Mouse (Mus musculus) hindbrain, embryonic 10.5 days (tissue): ENCODE measurements around the gene Ubtd2. TPM values are rescaled to one million over a fixed set of nuclear protein-coding genes. Genes with fewer than 3 reads are reported as not detected.
A peak's percentile ranks its signal among the peaks of the same experiment; 100 is the strongest.

Experiments
- DNase-seq: peaks from one replicate; pipeline ENCODE4 v3.0.0-alpha.2; 2017; ENCODE audit warnings: low spot score
- H3K27ac ChIP-seq: fragments of 300-500 bp; sonication (generic); 2 replicates; pipeline ENCODE4 v1.5.1; 2016; ENCODE audit warnings: mild to moderate bottlenecking, moderate library complexity
- H3K27me3 ChIP-seq: fragments of 300-500 bp; sonication (generic); 2 replicates; pipeline ENCODE4 v1.6.1; 2016; ENCODE audit warnings: mild to moderate bottlenecking; ENCODE audit not compliant: poor library complexity, insufficient read depth, severe bottlenecking
- H3K36me3 ChIP-seq: fragments of 300-500 bp; sonication (generic); 2 replicates; pipeline ENCODE4 v1.6.1; 2016; ENCODE audit warnings: mild to moderate bottlenecking, moderate library complexity
- H3K4me1 ChIP-seq: fragments of 300-500 bp; sonication (generic); replicated peaks from 2 replicates; pipeline ENCODE4 v1.6.1; 2016; ENCODE audit warnings: mild to moderate bottlenecking
- H3K4me3 ChIP-seq: fragments of 300-500 bp; sonication (generic); 2 replicates; pipeline ENCODE4 v1.5.1; 2016; ENCODE audit warnings: mild to moderate bottlenecking, moderate library complexity
- H3K9me3 ChIP-seq: fragments of 300-500 bp; sonication (generic); 2 replicates; pipeline ENCODE4 v1.6.1; 2016; ENCODE audit warnings: mild to moderate bottlenecking, moderate library complexity
- WGBS: fragments of 180-500 bp; shearing (Covaris S2); methylation state at CpG from one replicate; pipeline ENCODE4 v1.1.7; 2016; 5-methylcytosine and 5-hydroxymethylcytosine counted together
- polyA plus RNA-seq: library from polyadenylated mRNA; unstranded; fragments of >200 nt; fragmentation: Nextera tagmentation; extraction: Ambion mirVana; gene quantifications from 2 replicates; pipeline ENCODE4 v1.2.1, GENCODE M21; 2016

Ubtd2 gene
- polyA plus RNA-seq, 1 experiment from 2014 or later = 55.6 TPM

DNA sequence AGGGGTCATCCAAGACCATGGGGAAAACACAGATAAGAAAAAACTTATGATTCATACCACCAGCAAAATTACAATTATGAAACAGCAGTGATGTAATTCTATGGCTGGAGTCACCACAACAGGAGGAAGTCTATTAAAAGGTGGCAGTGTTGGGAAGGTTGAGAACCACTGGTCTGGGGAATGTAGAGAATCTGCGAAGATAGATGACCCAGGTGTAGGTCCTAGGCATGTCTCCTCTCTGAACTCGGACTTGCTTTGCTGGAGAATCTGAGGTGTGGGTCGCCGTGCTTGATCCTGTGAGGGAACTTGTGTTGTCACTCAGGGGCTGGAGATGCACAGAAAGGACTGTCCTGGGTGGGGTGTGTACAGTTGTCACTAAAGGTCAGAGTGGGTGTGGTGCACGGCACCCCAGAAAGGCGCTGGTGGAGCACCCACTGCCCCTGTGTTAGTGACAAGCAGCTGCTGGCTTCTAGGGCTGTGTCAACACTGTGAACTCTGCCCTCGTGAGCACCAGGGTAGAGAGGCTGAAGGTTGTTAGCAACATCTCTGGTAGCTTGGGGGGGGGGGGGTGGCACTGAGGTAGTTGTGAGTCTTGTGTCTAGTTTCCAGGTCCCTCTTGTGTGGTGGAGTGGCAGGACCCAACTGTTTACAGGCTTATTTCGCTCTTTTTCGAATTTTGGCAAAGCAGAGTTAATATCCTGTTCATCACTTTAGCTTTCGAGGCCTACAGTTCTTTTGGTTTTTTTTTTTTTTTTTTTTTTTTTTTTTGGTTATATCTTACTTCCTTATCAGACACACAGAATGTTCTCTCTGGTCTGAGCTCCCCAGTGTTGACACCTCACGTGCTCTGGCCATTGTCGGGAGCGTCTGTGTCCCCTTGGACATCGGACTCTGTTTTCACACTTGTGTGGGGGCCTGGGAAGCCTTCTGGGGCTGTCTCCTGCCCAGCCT, 99.2 kb downstream of the Ubtd2 start:
- Histone ChIP-seq H3K27ac (peak overlapping the region; percentile 3; the same call in 1 of the 2 replicates), H3K9me3 (no peaks in the 10 kb centered on the region), H3K4me3 (no peak overlapping the region), H3K36me3 (0 out of 2 replicates have a peak, but pooled peaks cover 3% of the 10 kb centered on the region), H3K27me3 (no peaks in the 10 kb centered on the region), H3K4me1 (peaks cover 57% of the 10 kb centered on the region)
- no peak for DNase-seq
- WGBS = 89% methylated on average over 14 of the region's 14 CpGs

DNA sequence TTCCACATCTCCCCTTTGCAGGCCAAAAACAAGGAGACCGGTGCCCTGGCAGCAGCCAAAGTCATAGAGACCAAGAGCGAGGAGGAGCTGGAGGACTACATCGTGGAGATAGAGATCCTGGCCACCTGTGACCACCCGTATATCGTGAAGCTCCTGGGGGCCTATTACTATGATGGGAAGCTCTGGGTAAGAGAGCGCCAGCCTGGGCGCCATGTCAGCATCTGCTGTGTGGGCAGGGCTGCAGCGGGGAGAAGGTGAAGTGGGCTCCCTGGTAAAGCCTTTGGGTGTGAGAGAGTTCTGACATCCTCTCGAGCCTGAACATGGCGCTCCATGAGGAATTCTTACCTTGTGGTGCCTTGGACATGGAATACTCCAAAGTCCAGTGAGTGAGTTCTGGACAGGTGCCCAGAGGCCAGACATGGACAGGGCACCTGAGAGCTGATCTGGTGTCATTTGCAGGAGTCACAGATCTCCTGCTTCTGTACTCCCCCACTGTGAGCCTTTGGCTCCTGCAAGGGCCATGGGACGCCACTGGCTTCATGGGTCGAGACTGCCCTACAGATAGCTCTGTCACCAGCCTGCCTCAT, 100.0 kb downstream of the Ubtd2 start:
- 0 out of 2 replicates have a peak, but pooled peaks cover 3% of the 10 kb centered on the region for H3K36me3 ChIP-seq
- peaks cover 52% of the 10 kb centered on the region for H3K4me1 ChIP-seq
- no peaks in the 10 kb centered on the region for H3K9me3 ChIP-seq
- WGBS = 92% methylated on average over 12 of the region's 12 CpGs
- no peaks in the 10 kb centered on the region for H3K27me3 ChIP-seq
- peak overlapping the region; percentile 3; the same call in 1 of the 2 replicates for H3K27ac ChIP-seq
- DNase-seq = no peak
- H3K4me3 ChIP-seq = no peak overlapping the region

DNA sequence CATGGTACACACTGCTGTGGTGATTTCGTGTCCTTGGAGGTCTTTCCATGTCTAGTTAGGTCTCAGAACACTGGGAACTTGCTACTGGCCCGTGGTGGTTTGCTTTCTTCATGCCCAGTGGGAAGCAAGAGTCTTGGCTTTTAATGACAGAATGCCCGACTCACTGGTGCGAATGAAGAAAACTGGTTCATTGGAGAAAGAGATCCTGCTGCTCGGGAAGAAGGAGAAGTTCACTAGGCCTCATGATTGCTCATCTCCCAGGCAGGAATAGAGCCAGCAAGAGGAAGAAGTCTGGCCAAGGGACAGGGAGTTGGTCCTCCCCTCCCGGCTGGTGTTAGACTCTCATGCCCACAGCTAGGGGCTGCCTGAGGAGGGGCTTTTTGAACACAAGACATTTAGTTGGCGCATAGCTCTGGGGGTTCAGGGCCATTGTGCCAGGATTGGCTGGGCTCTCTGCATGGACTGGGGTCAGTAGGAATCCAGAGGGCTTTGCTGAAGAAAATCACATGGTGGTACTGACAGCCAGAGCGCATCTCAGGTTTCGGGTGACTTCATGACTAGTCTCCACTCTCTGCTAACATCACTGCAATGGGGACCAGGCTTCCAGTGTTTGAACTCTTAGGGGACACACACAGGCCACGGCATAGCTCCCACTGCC, 101.3 kb downstream of the Ubtd2 start:
- H3K4me1 ChIP-seq = peaks cover 50% of the 10 kb centered on the region
- WGBS = 73% methylated on average over 10 of the region's 10 CpGs

DNA sequence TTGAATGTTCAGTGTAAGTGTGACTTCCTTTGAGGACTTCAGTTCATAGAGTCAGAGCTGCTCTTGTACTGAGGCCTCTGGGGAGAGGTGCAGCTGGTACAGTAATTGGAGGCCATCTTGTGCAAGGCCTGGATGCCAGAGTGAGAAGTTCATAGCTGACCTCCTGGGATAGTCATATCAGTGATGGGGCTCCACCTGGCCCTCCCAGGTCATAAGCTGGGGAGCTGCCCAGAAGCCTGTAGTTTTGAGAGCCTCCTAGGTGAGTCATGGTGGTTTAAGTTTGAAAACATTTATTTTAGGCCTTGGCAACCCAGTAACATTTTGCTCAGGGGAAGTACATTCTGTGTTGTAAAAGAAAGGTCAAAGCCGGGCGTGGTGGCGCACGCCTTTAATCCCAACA, 102.9 kb downstream of the Ubtd2 start:
- WGBS = 95% methylated on average over 4 of the region's 4 CpGs
- DNase-seq = no peak
- no peak overlapping the region for H3K4me3 ChIP-seq
- H3K36me3 ChIP-seq = 0 out of 2 replicates have a peak, but pooled peaks cover 3% of the 10 kb centered on the region
- peaks cover 49% of the 10 kb centered on the region for H3K4me1 ChIP-seq
- no peaks in the 10 kb centered on the region for H3K27me3 ChIP-seq
- H3K27ac ChIP-seq = no peak overlapping the region
- H3K9me3 ChIP-seq = no peaks in the 10 kb centered on the region

More for the DNA sequence above, 101.3 kb downstream of the Ubtd2 start:
- DNase-seq = no peak
- Histone ChIP-seq H3K27ac (no peak overlapping the region), H3K36me3 (0 out of 2 replicates have a peak, but pooled peaks cover 3% of the 10 kb centered on the region), H3K4me3 (no peak overlapping the region), H3K9me3 (no peaks in the 10 kb centered on the region), H3K27me3 (no peaks in the 10 kb centered on the region)

DNA sequence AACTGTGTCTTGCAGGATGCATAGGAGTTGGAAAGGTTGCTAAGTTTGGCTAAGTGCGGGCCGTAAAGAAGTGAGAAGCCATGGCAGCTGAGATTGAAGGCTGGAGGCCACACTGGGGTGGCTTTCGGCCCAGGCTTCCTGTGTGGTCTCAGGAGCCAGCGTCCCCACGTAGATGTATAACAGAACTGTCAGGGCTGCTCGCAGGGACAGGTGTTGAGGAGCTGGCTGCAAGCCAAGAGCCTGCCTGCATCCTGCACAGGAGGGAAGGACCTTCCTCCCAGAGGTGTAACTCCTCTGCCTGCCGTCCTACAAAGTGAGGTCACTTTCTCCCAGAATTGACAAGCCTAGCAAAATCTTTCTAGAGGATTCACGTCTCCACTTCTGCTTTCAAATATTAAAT, 103.5 kb downstream of the Ubtd2 start:
- Histone ChIP-seq H3K9me3 (no peaks in the 10 kb centered on the region), H3K36me3 (0 out of 2 replicates have a peak, but pooled peaks cover 3% of the 10 kb centered on the region), H3K4me1 (peaks cover 49% of the 10 kb centered on the region), H3K4me3 (no peak overlapping the region), H3K27me3 (no peaks in the 10 kb centered on the region), H3K27ac (no peak overlapping the region)
- DNase-seq = no peak
- 74% methylated on average over 8 of the region's 8 CpGs for WGBS

DNA sequence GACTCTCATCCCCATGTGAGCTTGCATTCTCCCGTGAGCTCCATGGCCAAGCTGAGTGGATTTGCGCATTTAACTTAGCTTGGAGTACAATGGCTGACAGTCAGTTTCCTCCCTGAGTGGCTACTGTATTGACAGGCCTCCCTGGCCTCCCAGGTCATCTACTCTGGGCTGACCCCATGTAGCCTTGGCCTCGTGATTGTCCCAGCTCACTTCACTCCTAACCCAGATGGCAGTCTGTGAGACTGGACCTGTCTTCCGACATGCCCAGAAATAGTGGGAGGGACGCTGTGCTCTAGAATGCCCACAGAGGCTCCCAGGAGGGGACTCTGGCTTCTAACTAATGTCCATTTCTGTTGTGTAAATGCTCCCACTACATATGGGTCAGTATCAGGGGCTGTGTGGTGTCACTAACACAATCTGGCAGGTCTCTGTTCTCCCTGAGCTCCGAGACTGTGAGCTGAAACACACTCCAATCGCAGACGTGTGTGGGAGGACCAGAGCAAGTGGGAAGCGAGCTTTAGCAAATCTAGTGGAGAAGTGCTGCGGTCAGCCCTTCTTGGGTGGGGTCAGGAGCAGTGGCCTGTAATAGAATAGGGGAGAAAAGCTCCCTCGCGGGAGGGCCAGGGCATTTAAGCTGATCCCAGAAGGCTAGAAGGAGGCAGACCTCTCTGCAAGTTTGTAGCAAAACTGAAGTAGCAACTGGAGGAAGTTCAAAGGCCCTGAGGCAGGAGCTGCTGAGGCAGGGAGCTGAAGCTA, 105.0 kb downstream of the Ubtd2 start:
- 0 out of 2 replicates have a peak, but pooled peaks cover 3% of the 10 kb centered on the region for H3K36me3 ChIP-seq
- H3K4me1 ChIP-seq = peaks cover 59% of the 10 kb centered on the region
- no peak for DNase-seq
- H3K4me3 ChIP-seq = no peak overlapping the region
- H3K27me3 ChIP-seq = no peaks in the 10 kb centered on the region
- 0 out of 2 replicates have a peak overlapping the region, but pooled peaks have one; percentile 1 for H3K27ac ChIP-seq
- 82% methylated on average over 12 of the region's 12 CpGs for WGBS
- no peaks in the 10 kb centered on the region for H3K9me3 ChIP-seq

DNA sequence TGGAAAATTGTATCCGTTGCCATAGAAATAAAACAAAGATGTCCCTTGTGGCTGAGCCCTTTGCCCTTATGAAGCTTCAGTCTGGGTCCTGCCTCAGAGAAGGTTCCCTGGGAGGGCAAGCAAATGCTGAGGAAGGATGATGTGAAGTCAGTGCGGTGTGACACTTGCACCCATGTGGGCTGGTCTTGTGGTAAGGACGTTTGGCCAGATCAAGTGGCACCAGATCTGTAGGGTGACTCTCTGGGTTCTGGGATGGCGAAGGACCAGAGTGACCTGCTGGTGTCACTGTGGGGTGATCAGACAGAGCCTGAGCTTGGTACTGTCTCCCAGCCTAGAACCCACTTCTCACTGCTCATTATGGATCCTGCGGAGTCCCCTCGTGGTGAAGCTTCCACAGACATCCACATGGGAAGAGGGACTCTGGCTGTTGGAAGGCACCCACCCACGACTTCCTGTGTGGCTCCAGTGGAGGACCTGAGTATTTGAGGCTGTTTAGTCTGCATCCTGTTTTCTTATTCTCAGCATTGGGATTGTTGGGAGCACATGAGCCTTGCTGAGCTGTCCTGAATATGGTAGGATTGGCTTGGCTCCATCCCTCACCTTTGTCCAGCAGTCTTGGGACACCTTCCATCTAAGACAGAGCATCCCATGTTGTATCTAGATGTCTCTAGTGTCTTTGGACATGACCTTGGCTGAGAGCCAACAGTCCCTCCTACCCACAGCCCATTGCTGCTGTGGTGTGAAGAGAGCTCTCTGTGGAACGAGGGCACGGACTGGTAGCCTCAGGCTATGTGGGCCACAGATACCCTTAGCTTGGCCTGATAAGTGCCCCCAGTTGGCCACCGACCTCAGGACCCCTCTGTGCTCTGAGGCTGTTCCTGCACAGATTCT, 106.5 kb downstream of the Ubtd2 start:
- Histone ChIP-seq H3K36me3 (no peaks in the 10 kb centered on the region), H3K4me1 (peaks cover 59% of the 10 kb centered on the region), H3K4me3 (no peak overlapping the region), H3K27ac (peak overlapping the region; percentile 17; the same call in 1 of the 2 replicates), H3K9me3 (no peaks in the 10 kb centered on the region), H3K27me3 (no peaks in the 10 kb centered on the region)
- WGBS = 69% methylated on average over 10 of the region's 10 CpGs
- DNase-seq = no peak

DNA sequence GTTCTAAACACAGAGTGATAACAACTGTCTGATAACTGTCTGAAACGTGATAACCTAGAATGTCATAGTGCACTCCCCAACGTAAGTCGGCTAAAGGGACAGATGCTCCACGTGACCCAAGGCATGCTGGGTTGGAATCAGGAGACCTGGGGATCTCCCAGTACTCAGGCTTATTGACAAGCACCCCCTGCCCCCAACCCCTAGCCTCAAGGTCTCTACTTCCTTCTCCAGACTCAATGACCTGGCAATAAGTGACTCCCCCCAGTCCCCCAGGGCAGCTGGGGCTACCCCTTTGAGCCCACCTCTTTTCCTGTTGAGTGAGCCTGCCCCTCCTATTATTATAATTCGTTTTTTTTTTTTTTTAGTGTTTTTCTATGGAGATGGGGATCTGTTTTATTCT, 107.5 kb downstream of the Ubtd2 start:
- H3K9me3 ChIP-seq = no peaks in the 10 kb centered on the region
- no peak for DNase-seq
- no peaks in the 10 kb centered on the region for H3K27me3 ChIP-seq
- no peak overlapping the region for H3K27ac ChIP-seq
- no peak overlapping the region for H3K4me3 ChIP-seq
- WGBS = 68% methylated on average over 5 of the region's 5 CpGs
- peaks cover 67% of the 10 kb centered on the region for H3K4me1 ChIP-seq
- no peaks in the 10 kb centered on the region for H3K36me3 ChIP-seq

DNA sequence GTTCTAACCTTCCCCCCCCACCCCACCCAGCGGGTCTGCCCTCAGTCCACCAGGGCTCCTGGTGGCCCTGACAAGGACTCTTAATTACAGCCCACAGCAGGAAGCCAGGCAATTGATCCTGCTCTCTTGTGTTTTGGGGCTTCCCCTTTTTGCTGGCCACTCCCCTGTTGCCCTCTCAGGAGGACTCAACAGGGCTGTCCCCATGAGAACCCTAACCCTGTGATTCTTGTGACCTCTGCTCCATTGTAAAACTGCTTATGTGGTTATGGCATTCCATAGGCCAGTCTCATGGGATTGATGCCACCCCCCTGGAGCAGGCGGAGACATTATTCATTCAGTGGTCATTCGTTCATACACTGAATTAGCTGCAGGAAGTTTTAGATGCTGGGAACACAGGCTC, 108.5 kb downstream of the Ubtd2 start:
- no peaks in the 10 kb centered on the region for H3K9me3 ChIP-seq
- no peaks in the 10 kb centered on the region for H3K36me3 ChIP-seq
- WGBS = 27% methylated on average over 3 of the region's 3 CpGs
- no peak for DNase-seq
- 0 out of 2 replicates have a peak overlapping the region, but pooled peaks have one; percentile 41 for H3K27ac ChIP-seq
- H3K4me3 ChIP-seq = no peak overlapping the region
- peaks cover 67% of the 10 kb centered on the region for H3K4me1 ChIP-seq
- no peaks in the 10 kb centered on the region for H3K27me3 ChIP-seq

DNA sequence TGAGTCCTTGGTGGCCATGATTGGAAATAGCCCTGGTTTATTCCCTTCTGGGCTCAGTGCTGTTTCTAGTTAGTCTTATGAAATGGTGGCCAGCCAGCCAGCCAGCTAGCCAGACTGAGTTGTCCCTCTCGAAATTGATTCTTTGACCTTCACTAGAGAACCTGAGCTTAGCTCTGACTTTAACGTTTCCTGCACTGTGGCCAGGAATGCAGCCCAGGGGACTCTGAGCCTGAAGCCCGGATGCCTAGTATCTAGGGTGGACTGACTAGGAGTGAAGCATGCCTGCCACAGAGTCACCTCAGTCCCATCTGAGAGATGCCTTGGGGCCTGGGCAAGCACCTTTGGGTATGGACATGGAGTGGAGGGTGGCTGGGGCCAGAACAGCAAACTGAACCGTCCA, 109.5 kb downstream of the Ubtd2 start:
- 54% methylated on average over 4 of the region's 4 CpGs for WGBS
- Histone ChIP-seq H3K9me3 (no peaks in the 10 kb centered on the region), H3K36me3 (no peaks in the 10 kb centered on the region), H3K4me3 (no peak overlapping the region), H3K4me1 (peaks cover 67% of the 10 kb centered on the region), H3K27me3 (no peaks in the 10 kb centered on the region), H3K27ac (no peak overlapping the region; the same call in 1 of the 2 replicates)
- no peak for DNase-seq

DNA sequence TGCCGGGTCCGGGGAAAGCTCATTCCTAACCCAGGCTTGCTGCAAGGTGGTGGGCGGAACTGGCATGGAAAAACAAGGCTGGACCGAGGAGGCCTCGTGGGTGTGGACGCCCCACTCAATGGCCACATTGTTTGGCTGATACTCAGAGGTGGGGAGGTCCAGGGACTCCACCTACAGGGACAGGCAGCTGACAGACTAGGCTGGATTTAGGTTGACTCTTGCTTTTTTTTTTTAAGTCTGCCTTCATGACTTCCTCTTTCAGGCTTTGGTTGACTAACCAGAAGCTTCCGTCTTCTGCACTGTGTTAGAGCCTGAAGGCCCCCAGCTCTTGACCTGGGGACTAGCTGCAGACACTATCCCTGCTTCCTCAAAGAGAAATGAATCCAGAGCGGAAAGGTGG, 109.9 kb downstream of the Ubtd2 start:
- no peaks in the 10 kb centered on the region for H3K36me3 ChIP-seq
- no peak overlapping the region for H3K4me3 ChIP-seq
- H3K27me3 ChIP-seq = no peaks in the 10 kb centered on the region
- H3K9me3 ChIP-seq = no peaks in the 10 kb centered on the region
- DNase-seq = no peak
- WGBS = 50% methylated on average over 8 of the region's 8 CpGs
- H3K4me1 ChIP-seq = peaks cover 65% of the 10 kb centered on the region
- no peak overlapping the region; the same call in 1 of the 2 replicates for H3K27ac ChIP-seq
